ENCODE assay signal across 18 mouse cellular contexts in the genomic region with DNA sequence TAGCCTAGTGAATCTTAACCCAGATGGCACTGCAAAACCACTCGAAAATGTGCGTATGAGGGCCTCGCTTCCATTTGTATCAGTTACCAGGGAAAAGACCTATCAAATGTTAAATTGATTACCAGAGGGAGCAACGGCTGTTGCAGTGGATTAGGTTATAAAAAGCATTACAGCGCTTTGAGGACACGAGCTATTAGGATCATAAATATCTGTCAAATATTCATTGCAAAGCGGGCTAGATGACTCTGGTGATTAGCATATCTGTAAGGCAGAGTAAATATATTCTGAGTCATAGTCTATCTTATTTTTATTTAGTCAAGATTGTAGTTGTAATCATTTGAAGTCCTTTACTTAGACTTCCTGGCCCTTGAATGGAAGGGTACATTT.
DNase-seq lines count a peak whose midpoint lies in the region; ATAC-seq lines count a peak whose summit lies in the region.
"Had no signal": no experiment of that assay in that cellular context is flagged by ENCODE, and none has a peak within 500 bp of the region (broad histone marks: within the 10 kb centered on the region; RNA-seq: fewer than 3 reads in every experiment).

No protein-coding gene starts in this region.

- H3K9ac ChIP-seq in hindbrain, embryonic 13.5 days: no peak overlapping the region
- no peak overlapping the region for H3K9ac ChIP-seq in hindbrain, embryonic 11.5 days (ENCODE audit: low read depth, low read length)
- H3K9ac ChIP-seq in neural tube, embryonic 13.5 days: no peak overlapping the region
- H3K9ac ChIP-seq in hindbrain, embryonic 16.5 days (ENCODE audit: low read depth, low read length): no peak overlapping the region
- no peak overlapping the region for H3K9ac ChIP-seq in stomach, embryonic 16.5 days (ENCODE audit: low read length)
- H3K9ac ChIP-seq: embryonic facial prominence, embryonic 13.5 days; hindbrain, embryonic 15.5 days had no signal

- no peak for DNase-seq in hindbrain, embryonic 11.5 days (ENCODE audit: low spot score)
- DNase-seq in neural tube, embryonic 10.5 days (ENCODE audit: extremely low spot score, low spot score): no peak
- DNase-seq in kidney, postnatal 36 days: no peak
- DNase-seq: adrenal gland, adult 2 months; adrenal gland, postnatal 25 days; cerebellum, adult 18-20 months; cerebellum, adult 9-11 months; cerebellum, postnatal 36 days; heart, adult 2 months; kidney, adult 11 months had no signal

- H3K27ac ChIP-seq in hindbrain, embryonic 13.5 days: no peak overlapping the region
- H3K27ac ChIP-seq in hindbrain, embryonic 11.5 days (ENCODE audit: low read depth, low read length): no peak overlapping the region
- peak overlapping the region; percentile 34; the same call in 1 of the 2 replicates for H3K27ac ChIP-seq in neural tube, embryonic 13.5 days (replicated peaks)
- no peak overlapping the region for H3K27ac ChIP-seq in hindbrain, embryonic 16.5 days (ENCODE audit: low read depth, low read length)
- peak overlapping the region; percentile 23; the same call in 1 of the 2 replicates for H3K27ac ChIP-seq in stomach, embryonic 16.5 days (ENCODE audit: low read length)
- H3K27ac ChIP-seq: embryonic facial prominence, embryonic 13.5 days; heart, adult 2 months; hindbrain, embryonic 15.5 days had no signal

- H3K4me1 ChIP-seq in hindbrain, embryonic 13.5 days (replicated peaks): peaks cover 19% of the 10 kb centered on the region
- no peaks in the 10 kb centered on the region for H3K4me1 ChIP-seq in hindbrain, embryonic 11.5 days (replicated peaks; ENCODE audit: control insufficient read depth, insufficient read depth, low read length)
- H3K4me1 ChIP-seq in neural tube, embryonic 13.5 days (replicated peaks): peaks cover 14% of the 10 kb centered on the region
- H3K4me1 ChIP-seq in hindbrain, embryonic 16.5 days (ENCODE audit: control insufficient read depth, insufficient read depth, low read depth, low read length): no peaks in the 10 kb centered on the region
- H3K4me1 ChIP-seq in stomach, embryonic 16.5 days (ENCODE audit: control insufficient read depth, insufficient read depth, low read length): peaks cover 10% of the 10 kb centered on the region
- H3K4me1 ChIP-seq: embryonic facial prominence, embryonic 13.5 days had no signal

- H3K36me3 ChIP-seq in hindbrain, embryonic 13.5 days: no peaks in the 10 kb centered on the region
- H3K36me3 ChIP-seq in hindbrain, embryonic 11.5 days (ENCODE audit: control insufficient read depth, insufficient read depth, low read length): no peaks in the 10 kb centered on the region
- H3K36me3 ChIP-seq in neural tube, embryonic 13.5 days: no peaks in the 10 kb centered on the region
- H3K36me3 ChIP-seq in hindbrain, embryonic 16.5 days (ENCODE audit: control insufficient read depth, insufficient read depth, low read length): no peaks in the 10 kb centered on the region
- no peaks in the 10 kb centered on the region for H3K36me3 ChIP-seq in stomach, embryonic 16.5 days (ENCODE audit: control insufficient read depth, insufficient read depth, low read length)
- H3K36me3 ChIP-seq: embryonic facial prominence, embryonic 13.5 days; hindbrain, embryonic 15.5 days had no signal

- H3K4me2 ChIP-seq in hindbrain, embryonic 13.5 days: no peak overlapping the region
- H3K4me2 ChIP-seq in hindbrain, embryonic 11.5 days (replicated peaks; ENCODE audit: low read depth, low read length): no peak overlapping the region
- no peak overlapping the region for H3K4me2 ChIP-seq in neural tube, embryonic 13.5 days
- no peak overlapping the region for H3K4me2 ChIP-seq in hindbrain, embryonic 16.5 days (ENCODE audit: low read length)
- no peak overlapping the region for H3K4me2 ChIP-seq in stomach, embryonic 16.5 days (ENCODE audit: low read depth, low read length)
- H3K4me2 ChIP-seq: embryonic facial prominence, embryonic 13.5 days; heart, embryonic 11.5 days; hindbrain, embryonic 15.5 days had no signal

- WGBS in hindbrain, embryonic 13.5 days: 56% methylated on average over 7 of the region's 7 CpGs
- 79% methylated on average over 7 of the region's 7 CpGs for WGBS in hindbrain, embryonic 11.5 days
- WGBS in neural tube, embryonic 13.5 days: 29% methylated on average over 7 of the region's 7 CpGs
- 53% methylated on average over 7 of the region's 7 CpGs for WGBS in hindbrain, embryonic 16.5 days
- WGBS in stomach, embryonic 16.5 days: 36% methylated on average over 7 of the region's 7 CpGs

- H3K9me3 ChIP-seq in hindbrain, embryonic 13.5 days: no peaks in the 10 kb centered on the region
- H3K9me3 ChIP-seq in hindbrain, embryonic 11.5 days (ENCODE audit: control insufficient read depth, low read length): no peaks in the 10 kb centered on the region
- no peaks in the 10 kb centered on the region for H3K9me3 ChIP-seq in neural tube, embryonic 13.5 days
- H3K9me3 ChIP-seq in hindbrain, embryonic 16.5 days (ENCODE audit: control insufficient read depth, low read length): no peaks in the 10 kb centered on the region
- no peaks in the 10 kb centered on the region for H3K9me3 ChIP-seq in stomach, embryonic 16.5 days (replicated peaks; ENCODE audit: control insufficient read depth, low read length)
- H3K9me3 ChIP-seq: embryonic facial prominence, embryonic 13.5 days; hindbrain, embryonic 15.5 days had no signal

- ATAC-seq in hindbrain, embryonic 13.5 days (ENCODE audit: low FRiP score): peak; percentile 67
- ATAC-seq in hindbrain, embryonic 11.5 days (ENCODE audit: low FRiP score): no peak
- ATAC-seq in neural tube, embryonic 13.5 days (ENCODE audit: low read depth): peak; percentile 45
- peak; percentile 65; the same call in 1 of the 2 replicates for ATAC-seq in hindbrain, embryonic 16.5 days
- ATAC-seq in stomach, embryonic 16.5 days (ENCODE audit: insufficient read depth, low FRiP score): no peak
- ATAC-seq: forebrain, embryonic 14.5 days had no signal

- no peak overlapping the region for H3K4me3 ChIP-seq in hindbrain, embryonic 13.5 days
- H3K4me3 ChIP-seq in hindbrain, embryonic 11.5 days (ENCODE audit: low read depth, low read length): no peak overlapping the region
- H3K4me3 ChIP-seq in neural tube, embryonic 13.5 days: no peak overlapping the region
- no peak overlapping the region for H3K4me3 ChIP-seq in hindbrain, embryonic 16.5 days (ENCODE audit: low read length)
- no peak overlapping the region for H3K4me3 ChIP-seq in stomach, embryonic 16.5 days (replicated peaks; ENCODE audit: low read length)
- H3K4me3 ChIP-seq: embryonic facial prominence, embryonic 13.5 days; heart, adult 2 months; hindbrain, embryonic 15.5 days had no signal

- no peaks in the 10 kb centered on the region for H3K27me3 ChIP-seq in hindbrain, embryonic 13.5 days
- no peaks in the 10 kb centered on the region for H3K27me3 ChIP-seq in hindbrain, embryonic 11.5 days (ENCODE audit: control insufficient read depth, insufficient read depth, low read length)
- H3K27me3 ChIP-seq in neural tube, embryonic 13.5 days: no peaks in the 10 kb centered on the region
- no peaks in the 10 kb centered on the region for H3K27me3 ChIP-seq in hindbrain, embryonic 16.5 days (replicated peaks; ENCODE audit: control insufficient read depth, insufficient read depth, low read length)
- H3K27me3 ChIP-seq in stomach, embryonic 16.5 days (ENCODE audit: control insufficient read depth, insufficient read depth, low read length): no peaks in the 10 kb centered on the region
- H3K27me3 ChIP-seq: embryonic facial prominence, embryonic 13.5 days; hindbrain, embryonic 15.5 days had no signal

Comparison
In these comparisons a context has a peak if more than half of its experiments do, and no peak if none do; other contexts are left out.
1. ATAC-seq: peak in hindbrain, embryonic 13.5 days (single experiment), neural tube, embryonic 13.5 days (single experiment) and hindbrain, embryonic 16.5 days (single experiment); none in hindbrain, embryonic 11.5 days (single experiment) and stomach, embryonic 16.5 days (single experiment).
2. H3K27ac ChIP-seq: peak in neural tube, embryonic 13.5 days (single experiment) and stomach, embryonic 16.5 days (single experiment); none in hindbrain, embryonic 13.5 days (single experiment), hindbrain, embryonic 11.5 days (single experiment) and hindbrain, embryonic 16.5 days (single experiment).